Mouse (Mus musculus): ENCODE measurements around the gene Mtmr10. TPM values are rescaled to one million over a fixed set of nuclear protein-coding genes. Genes with fewer than 3 reads are reported as not detected.

Gene Mtmr10
- total RNA-seq (2021) = 10 to 100 TPM; 13.4 to 13.9 TPM
- long read RNA-seq, experiment 1, full-length matches to known transcripts = 12 of 16 reads
- long read RNA-seq, experiment 1, partial matches to known transcripts = 2 of 16 reads
- long read RNA-seq, experiment 1, other reads (novel, unspliced or antisense) = 2 of 16 reads
- long read RNA-seq, experiment 2, full-length matches to known transcripts = 10 of 13 reads
- long read RNA-seq, experiment 2, partial matches to known transcripts = 1 of 13 reads
- long read RNA-seq, experiment 2, other reads (novel, unspliced or antisense) = 2 of 13 reads

- intact Hi-C loops (cut with DNase I) = no loop called here
- peak; percentile 99 for DNase-seq (ENCODE audit: low spot score in 2 of 2)
Observed at GRCm38 (mm10) chr7:64287414-64288091, at the start of gene Mtmr10. Mtmr10 (plus strand) TSS chr7:64287653.

GRCm38 (mm10) chr7:64237747-64238146 lies 49.7 kb upstream of the Mtmr10 start:
- intact Hi-C loops (cut with DNase I) = no loop called here
- DNase-seq (ENCODE audit: low spot score in 2 of 2) = no peak

GRCm38 (mm10) chr7:64238410-64239086 lies 48.9 kb upstream of the Mtmr10 start:
- no peak for DNase-seq (ENCODE audit: low spot score in 2 of 2)
- intact Hi-C loops (cut with DNase I) = no loop called here

- intact Hi-C loops (cut with DNase I) = no loop called here
Observed at GRCm38 (mm10) chr7:64239138-64239805, 48.2 kb upstream of the Mtmr10 start.

GRCm38 (mm10) chr7:64239806-64240315 lies 47.6 kb upstream of the Mtmr10 start:
- DNase-seq (ENCODE audit: low spot score in 2 of 2) = no peak

More at GRCm38 (mm10) chr7:64239138-64239805, 48.2 kb upstream of the Mtmr10 start:
- DNase-seq (ENCODE audit: low spot score in 2 of 2) = no peak

GRCm38 (mm10) chr7:64242424-64242823 lies 45.0 kb upstream of the Mtmr10 start:
- DNase-seq (ENCODE audit: low spot score in 2 of 2) = no peak
- intact Hi-C loops (cut with DNase I) = no loop called here

More at GRCm38 (mm10) chr7:64239806-64240315, 47.6 kb upstream of the Mtmr10 start:
- intact Hi-C loops (cut with DNase I) = no loop called here

- no peak for DNase-seq (ENCODE audit: low spot score in 2 of 2)
Observed at GRCm38 (mm10) chr7:64244371-64244770, 43.1 kb upstream of the Mtmr10 start.

GRCm38 (mm10) chr7:64246713-64247112 lies 40.7 kb upstream of the Mtmr10 start:
- no peak for DNase-seq (ENCODE audit: low spot score in 2 of 2)
- intact Hi-C loops (cut with DNase I) = no loop called here

More at GRCm38 (mm10) chr7:64244371-64244770, 43.1 kb upstream of the Mtmr10 start:
- intact Hi-C loops (cut with DNase I) = no loop called here

GRCm38 (mm10) chr7:64248352-64248751 lies 39.1 kb upstream of the Mtmr10 start:
- intact Hi-C loops (cut with DNase I) = no loop called here
- no peak for DNase-seq (ENCODE audit: low spot score in 2 of 2)

- DNase-seq (ENCODE audit: low spot score in 2 of 2) = no peak
- intact Hi-C loops (cut with DNase I) = no loop called here
Observed at GRCm38 (mm10) chr7:64249715-64250114, 37.7 kb upstream of the Mtmr10 start.

- no peak for DNase-seq (ENCODE audit: low spot score in 2 of 2)
- intact Hi-C loops (cut with DNase I) = no loop called here
Observed at GRCm38 (mm10) chr7:64250417-64250816, 37.0 kb upstream of the Mtmr10 start.

GRCm38 (mm10) chr7:64253736-64254135 lies 33.7 kb upstream of the Mtmr10 start:
- no peak for DNase-seq (ENCODE audit: low spot score in 2 of 2)
- intact Hi-C loops (cut with DNase I) = no loop called here

- DNase-seq (ENCODE audit: low spot score in 2 of 2) = no peak
- intact Hi-C loops (cut with DNase I) = no loop called here
Observed at GRCm38 (mm10) chr7:64265502-64266279, 21.8 kb upstream of the Mtmr10 start.

- intact Hi-C loops (cut with DNase I) = no loop called here
- no peak for DNase-seq (ENCODE audit: low spot score in 2 of 2)
Observed at GRCm38 (mm10) chr7:64266587-64266986, 20.9 kb upstream of the Mtmr10 start.

GRCm38 (mm10) chr7:64271926-64272325 lies 15.5 kb upstream of the Mtmr10 start:
- DNase-seq (ENCODE audit: low spot score in 2 of 2) = no peak
- intact Hi-C loops (cut with DNase I) = no loop called here

GRCm38 (mm10) chr7:64275518-64275917 lies 11.9 kb upstream of the Mtmr10 start:
- DNase-seq (ENCODE audit: low spot score in 2 of 2) = no peak
- intact Hi-C loops (cut with DNase I) = no loop called here

- intact Hi-C loops (cut with DNase I) = no loop called here
- DNase-seq (ENCODE audit: low spot score in 2 of 2) = no peak
Observed at GRCm38 (mm10) chr7:64276921-64277320, 10.5 kb upstream of the Mtmr10 start.

GRCm38 (mm10) chr7:64278526-64278925 lies 8.9 kb upstream of the Mtmr10 start:
- DNase-seq (ENCODE audit: low spot score in 2 of 2) = no peak
- intact Hi-C loops (cut with DNase I) = no loop called here

- intact Hi-C loops (cut with DNase I) = no loop called here
- DNase-seq (ENCODE audit: low spot score in 2 of 2) = no peak
Observed at GRCm38 (mm10) chr7:64279548-64279947, 7.9 kb upstream of the Mtmr10 start.
